Mouse (Mus musculus): ENCODE data around the gene Has3. TPM values are rescaled to one million over a fixed set of nuclear protein-coding genes. Genes with fewer than 3 reads are reported as not detected.
A peak's percentile ranks its signal among the peaks of the same experiment; 100 is the strongest.

Has3 gene
- total RNA-seq, 2 experiments from 2014 or later, result 0.37 to 0.57 TPM

DNA sequence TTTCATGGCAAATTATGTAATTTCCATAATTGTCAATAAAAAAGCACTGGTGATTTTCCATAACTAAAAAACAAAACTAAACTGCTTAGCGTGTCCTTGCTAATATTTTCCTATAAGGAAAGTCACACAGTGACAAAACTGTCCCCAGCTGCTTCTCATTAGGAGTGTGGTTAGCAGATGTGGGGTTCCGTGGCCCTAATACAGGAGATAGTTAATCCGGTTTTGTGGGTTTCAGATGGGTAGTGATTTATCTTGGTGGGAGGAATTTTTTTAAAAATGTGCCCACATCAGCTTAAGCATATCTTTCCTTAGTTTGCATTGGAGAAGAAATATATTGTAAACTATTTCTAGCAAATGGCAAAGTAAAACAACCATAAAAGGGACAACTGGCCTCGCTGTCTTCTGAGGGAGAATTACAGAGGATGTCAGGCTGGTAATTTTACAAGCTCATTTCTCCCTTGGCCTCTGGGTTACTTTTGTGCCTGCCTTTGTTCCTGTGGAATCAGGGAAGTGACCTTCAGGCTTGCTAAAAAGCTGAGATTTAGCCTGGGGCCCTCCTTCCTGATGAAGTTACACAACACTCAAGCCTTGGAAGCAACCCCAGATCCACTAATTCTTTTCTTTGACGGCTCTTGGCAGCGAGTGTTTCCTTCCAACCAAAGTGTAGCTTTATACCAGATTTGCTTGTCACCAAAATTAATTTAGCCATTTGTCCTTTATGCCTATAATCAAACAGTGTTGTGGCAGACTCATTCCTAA lies 59.3 kb downstream of the Has3 start:
- DNase-seq (ENCODE audit: low spot score), result peak; percentile 72

DNA sequence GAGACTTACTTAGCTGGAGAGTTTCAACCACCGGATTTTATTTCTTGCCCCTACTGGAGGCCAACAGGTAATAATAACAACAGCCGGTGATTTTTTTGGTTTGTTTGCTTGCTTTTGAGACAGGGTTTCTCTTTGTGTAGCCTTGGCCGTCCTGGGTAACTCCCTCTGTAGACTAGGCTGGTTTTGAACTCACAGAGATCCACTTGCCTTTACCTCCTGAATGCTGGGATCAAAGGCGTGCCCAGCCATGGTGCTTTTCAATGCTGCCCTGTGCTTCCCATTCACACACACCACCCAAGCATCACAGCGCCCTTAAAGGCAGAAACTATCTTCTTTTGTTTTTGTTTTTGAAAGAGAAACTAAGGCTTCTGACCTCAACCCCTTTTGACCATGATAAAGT lies 59.9 kb downstream of the Has3 start:
- DNase-seq (ENCODE audit: low spot score), result no peak

DNA sequence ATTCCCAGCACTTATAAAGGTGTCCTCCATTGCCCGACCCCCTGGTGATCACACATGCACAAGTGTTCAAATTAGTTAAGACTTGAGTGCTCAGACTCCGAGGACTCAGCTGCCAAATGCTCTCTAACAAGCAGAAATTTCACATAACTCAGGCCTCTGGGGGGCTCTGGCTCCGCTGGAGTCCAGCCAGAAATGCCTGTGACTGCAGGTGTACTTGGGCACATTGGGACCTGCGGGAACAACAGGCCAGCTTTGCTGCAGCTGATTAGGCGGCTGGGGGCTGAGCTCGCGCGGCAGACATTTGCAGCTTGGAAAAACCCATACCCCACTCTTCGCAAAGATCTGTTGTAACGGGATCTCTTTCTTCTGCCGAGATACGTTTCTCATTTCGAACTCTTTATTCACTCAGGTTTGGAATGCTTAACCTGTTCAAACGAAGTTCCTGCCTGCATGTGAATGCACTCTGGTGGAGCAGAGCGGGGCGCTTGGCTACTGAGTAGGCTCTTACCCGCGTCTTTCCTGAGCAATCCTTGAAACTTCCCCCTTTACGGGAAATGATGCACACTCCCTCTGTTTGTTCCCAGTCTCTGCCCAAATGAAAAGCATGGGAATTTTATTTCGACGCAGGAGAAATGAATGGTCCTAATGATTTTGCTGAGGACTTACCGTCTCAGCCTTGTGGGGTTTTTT lies 62.5 kb downstream of the Has3 start:
- DNase-seq (ENCODE audit: low spot score), result no peak

DNA sequence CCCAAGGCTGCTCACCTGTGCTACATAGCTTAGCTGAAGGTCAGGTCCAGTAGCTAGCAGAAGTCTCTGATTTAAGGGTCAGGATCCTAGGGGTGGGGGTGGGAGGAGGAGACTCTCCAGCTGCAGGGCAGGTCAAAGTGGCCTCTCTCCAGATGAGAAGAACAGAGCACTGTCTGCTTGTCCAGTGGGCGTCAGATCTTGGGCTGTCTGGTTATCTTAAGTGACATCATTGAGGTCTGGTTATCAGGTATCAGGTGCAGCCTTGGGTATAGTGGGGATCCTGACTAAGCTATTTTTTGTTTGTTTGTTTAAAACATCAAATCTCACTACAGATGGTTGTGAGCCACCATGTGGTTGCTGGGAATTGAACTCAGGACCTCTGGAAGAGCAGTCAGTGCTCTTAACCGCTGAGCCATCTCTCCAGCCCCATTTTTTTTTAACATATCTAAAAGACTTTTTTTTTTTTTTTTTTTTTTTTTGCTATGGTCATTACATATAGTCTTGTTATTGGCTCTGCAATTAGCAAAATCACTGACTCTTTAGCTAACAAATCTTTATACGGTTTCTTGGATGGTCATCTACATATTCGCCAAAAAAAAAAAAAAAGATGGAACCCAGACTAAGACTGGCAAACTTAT lies 63.6 kb downstream of the Has3 start:
- DNase-seq (ENCODE audit: low spot score), result no peak

Other genes starting within 250 kb of the Has3 start
- 10 to 100 TPM; 10.5 to 10.8 TPM for gene Tango6, start 187.2 kb upstream of the Has3 start, total RNA-seq (2021)
- gene Utp4, start 23.4 kb downstream of the Has3 start, total RNA-seq (2021), result 10 to 100 TPM; 20.7 to 21.8 TPM
- 1 to 10 TPM; 4.1 to 4.2 TPM for gene Sntb2, start 65.5 kb downstream of the Has3 start, total RNA-seq (2021)
- gene Vps4a, start 161.0 kb downstream of the Has3 start, total RNA-seq (2021), result 10 to 100 TPM; 62.2 to 71.0 TPM
- gene Pdf, start 178.4 kb downstream of the Has3 start, total RNA-seq (2021), result 10 to 100 TPM; 42.5 to 45.4 TPM
- gene Cog8, start 186.4 kb downstream of the Has3 start, total RNA-seq (2021), result 10 to 100 TPM; 18.0 to 18.2 TPM
- gene Nip7, start 186.6 kb downstream of the Has3 start, total RNA-seq (2021), result 10 to 100 TPM; 16.5 to 18.0 TPM
- not detected for gene Tmed6, start 195.4 kb downstream of the Has3 start, total RNA-seq (2021)
- 10 to 100 TPM; 11.5 to 13.9 TPM for gene Terf2, start 226.3 kb downstream of the Has3 start, total RNA-seq (2021)